Mouse (Mus musculus): ENCODE measurements at regions not wholly inside any gene's neighbourhood (a gene's known extent, or its start where the extent isn't known, plus 50 kb on each side); places are given as distances from the start of the nearest gene placed in this dataset.
"Not testable (repeated sequence)": the region's sequence is repeated elsewhere in the genome, so short reads cannot be mapped to it uniquely, and the experiment has no call there.

GRCm38 (mm10) chr5:74829003-74829402 is 126.3 kb upstream of the Lnx1 start:
- DNase-seq (ENCODE audit: low spot score in 2 of 2), result no peak

GRCm38 (mm10) chr5:74827944-74828343 is 125.2 kb upstream of the Lnx1 start:
- DNase-seq (ENCODE audit: low spot score in 2 of 2), result no peak

- DNase-seq (ENCODE audit: low spot score in 2 of 2), result no peak
These were observed 123.0 kb upstream of the Lnx1 start for GRCm38 (mm10) chr5:74825517-74826254.

GRCm38 (mm10) chr5:74823719-74824118 is 121.0 kb upstream of the Lnx1 start:
- DNase-seq (ENCODE audit: low spot score in 2 of 2), result no peak

- no peak for DNase-seq (ENCODE audit: low spot score in 2 of 2)
These were observed 119.3 kb upstream of the Lnx1 start for GRCm38 (mm10) chr5:74821969-74822368.

- DNase-seq (ENCODE audit: low spot score in 2 of 2), result no peak
These were observed 113.8 kb upstream of the Lnx1 start for GRCm38 (mm10) chr5:74816523-74816922.

GRCm38 (mm10) chr5:74813396-74813795 is 110.7 kb upstream of the Lnx1 start:
- no peak for DNase-seq (ENCODE audit: low spot score in 2 of 2)

- no peak for DNase-seq (ENCODE audit: low spot score in 2 of 2)
These were observed 108.3 kb upstream of the Lnx1 start for GRCm38 (mm10) chr5:74811046-74811445.

- no peak for DNase-seq (ENCODE audit: low spot score in 2 of 2)
These were observed 105.0 kb upstream of the Lnx1 start for GRCm38 (mm10) chr5:74807581-74808221.

GRCm38 (mm10) chr5:74801946-74802345 is 99.2 kb upstream of the Lnx1 start:
- DNase-seq (ENCODE audit: low spot score in 2 of 2), result no peak

- no peak for DNase-seq (ENCODE audit: low spot score in 2 of 2)
These were observed 97.6 kb upstream of the Lnx1 start for GRCm38 (mm10) chr5:74800351-74800750.

GRCm38 (mm10) chr5:74796421-74797067 is 93.8 kb upstream of the Lnx1 start:
- DNase-seq (ENCODE audit: low spot score in 2 of 2), result peak; percentile 25 to 47

- no peak for DNase-seq (ENCODE audit: low spot score in 2 of 2)
These were observed 92.0 kb upstream of the Lnx1 start for GRCm38 (mm10) chr5:74794726-74795125.

- DNase-seq (ENCODE audit: low spot score in 2 of 2), result no peak
These were observed 90.7 kb upstream of the Lnx1 start for GRCm38 (mm10) chr5:74793431-74793830.

GRCm38 (mm10) chr5:74792936-74793335 is 90.2 kb upstream of the Lnx1 start:
- no peak for DNase-seq (ENCODE audit: low spot score in 2 of 2)

- peak; percentile 29 to 39 for DNase-seq (ENCODE audit: low spot score in 2 of 2)
These were observed 89.6 kb upstream of the Lnx1 start for GRCm38 (mm10) chr5:74792301-74792700.

- not testable (repeated sequence) for DNase-seq (ENCODE audit: low spot score in 2 of 2)
These were observed 87.8 kb upstream of the Lnx1 start for GRCm38 (mm10) chr5:74790501-74790900.

GRCm38 (mm10) chr5:74783906-74784305 is 81.2 kb upstream of the Lnx1 start:
- DNase-seq (ENCODE audit: low spot score in 2 of 2), result no peak

- DNase-seq (ENCODE audit: low spot score in 2 of 2), result no peak
These were observed 75.4 kb upstream of the Lnx1 start for GRCm38 (mm10) chr5:74778076-74778465.

- DNase-seq (ENCODE audit: low spot score in 2 of 2), result no peak
These were observed 74.8 kb upstream of the Lnx1 start for GRCm38 (mm10) chr5:74777381-74778075.

- DNase-seq (ENCODE audit: low spot score in 2 of 2), result no peak
These were observed 73.4 kb upstream of the Lnx1 start for GRCm38 (mm10) chr5:74776081-74776480.

GRCm38 (mm10) chr5:74775596-74775995 is 72.9 kb upstream of the Lnx1 start:
- no peak for DNase-seq (ENCODE audit: low spot score in 2 of 2)
